In genomic region chr5:124453339-124454081, GRCm38 (mm10) we compare ENCODE assay signal across 9 mouse cellular contexts. TPM values are rescaled to one million over a fixed set of nuclear protein-coding genes. Genes with fewer than 3 reads are reported as not detected.
A peak's percentile ranks its signal among the peaks of the same experiment; 100 is the strongest.
DNase-seq lines count a peak whose midpoint lies in the region; ATAC-seq lines count a peak whose summit lies in the region.
"Had no signal": no experiment of that assay in that cellular context is flagged by ENCODE, and none has a peak within 500 bp of the region (broad histone marks: within the 10 kb centered on the region; RNA-seq: fewer than 3 reads in every experiment).

No protein-coding gene starts in this region.

- peaks cover 28% of the 10 kb centered on the region for H3K4me1 ChIP-seq in heart, embryonic 10.5 days
- peaks cover 8% of the 10 kb centered on the region; the same call in 1 of the 2 replicates for H3K4me1 ChIP-seq in hindbrain, embryonic 16.5 days (ENCODE audit: control insufficient read depth, insufficient read depth, low read depth, low read length)

- H3K4me3 ChIP-seq in heart, embryonic 10.5 days, result no peak overlapping the region
- no peak overlapping the region for H3K4me3 ChIP-seq in hindbrain, embryonic 16.5 days (ENCODE audit: low read length)
- H3K4me3 ChIP-seq: limb, embryonic 13.5 days had no signal

- ATAC-seq in cerebellum, adult (ENCODE audit: insufficient number of reproducible peaks, low FRiP score, low TSS enrichment), result peak; percentile 60; the same call in 1 of the 2 replicates
- ATAC-seq in hindbrain, embryonic 16.5 days, result no peak
- ATAC-seq in erythroid progenitor cell, adult 5-6 weeks (replicated peaks; ENCODE audit: low FRiP score, poor library complexity, severe bottlenecking), result no peak

- H3K27me3 ChIP-seq in heart, embryonic 10.5 days (ENCODE audit: insufficient read depth, poor library complexity, severe bottlenecking), result no peaks in the 10 kb centered on the region
- no peaks in the 10 kb centered on the region for H3K27me3 ChIP-seq in hindbrain, embryonic 16.5 days (replicated peaks; ENCODE audit: control insufficient read depth, insufficient read depth, low read length)
- H3K27me3 ChIP-seq: limb, embryonic 13.5 days had no signal

- intact Hi-C loops in left cerebral cortex, postnatal 25 days (cut with DNase I), result no loop called here
- intact Hi-C loops in gastrocnemius, postnatal 36 days (cut with DNase I), result no loop called here

- DNase-seq in heart, embryonic 10.5 days (ENCODE audit: low spot score), result no peak
- no peak for DNase-seq in heart, adult 8-10 months (ENCODE audit: low spot score)
- peak; percentile 61 to 81 for DNase-seq in left cerebral cortex, postnatal 25 days (ENCODE audit: low spot score in 2 of 2)
- no peak for DNase-seq in B cell, adult 2 months
- DNase-seq in gastrocnemius, postnatal 36 days, result no peak

- peak overlapping the region; percentile 31; the same call in 1 of the 2 replicates for H3K27ac ChIP-seq in heart, embryonic 10.5 days
- peak overlapping the region; percentile 69 for H3K27ac ChIP-seq in hindbrain, embryonic 16.5 days (ENCODE audit: low read depth, low read length)

- 82% methylated on average over 13 of the region's 13 CpGs for WGBS in heart, embryonic 10.5 days
- WGBS in hindbrain, embryonic 16.5 days, result 81% methylated on average over 13 of the region's 13 CpGs

- H3K4me2 ChIP-seq in hindbrain, embryonic 16.5 days (ENCODE audit: low read length), result no peak overlapping the region
- H3K4me2 ChIP-seq: limb, embryonic 13.5 days had no signal

- H3K9me3 ChIP-seq in heart, embryonic 10.5 days, result no peaks in the 10 kb centered on the region
- H3K9me3 ChIP-seq in hindbrain, embryonic 16.5 days (ENCODE audit: control insufficient read depth, low read length), result no peaks in the 10 kb centered on the region
- H3K9me3 ChIP-seq: limb, embryonic 13.5 days had no signal

- no peak overlapping the region for H3K9ac ChIP-seq in hindbrain, embryonic 16.5 days (ENCODE audit: low read depth, low read length)
- H3K9ac ChIP-seq: limb, embryonic 13.5 days had no signal

- H3K36me3 ChIP-seq in heart, embryonic 10.5 days, result peaks cover 99% of the 10 kb centered on the region
- peaks cover 62% of the 10 kb centered on the region for H3K36me3 ChIP-seq in hindbrain, embryonic 16.5 days (ENCODE audit: control insufficient read depth, insufficient read depth, low read length)

RNA-seq across cellular contexts. Expression of gene Kmt5a, which starts 13.8 kb away (rescaled TPM):
- polyA plus RNA-seq in heart, embryonic 10.5 days (2016; fragmentation: Nextera tagmentation; extraction: Ambion mirVana), result 49.6 and 54.5 TPM in 2 replicates
- total RNA-seq in heart, adult 8-10 months (2022), result 100 to 1,000 TPM; 197 to 262 (median 216) TPM
- polyA plus RNA-seq in hindbrain, embryonic 16.5 days (2015; fragmentation: Nextera tagmentation; extraction: Ambion mirVana), result 12.0 and 14.6 TPM in 2 replicates
- 10 to 100 TPM; 57.6 to 66.0 TPM for total RNA-seq in left cerebral cortex, postnatal 25 days (2021)
- 307 and 377 TPM in 2 replicates for total RNA-seq in erythroid progenitor cell, adult 5-6 weeks (2015; ENCODE audit: low replicate concordance)
- total RNA-seq in erythroid progenitor cell, adult 5-6 weeks (2017; ENCODE audit: low replicate concordance), result 344 and 488 TPM in 2 replicates
- 100 to 1,000 TPM; 182 to 256 TPM for total RNA-seq in gastrocnemius, postnatal 36 days (2021)

RNA-seq across cellular contexts. Expression of gene Rilpl2, which starts 24.7 kb away (rescaled TPM):
- 13.3 and 18.3 TPM in 2 replicates for polyA plus RNA-seq in heart, embryonic 10.5 days (2016; fragmentation: Nextera tagmentation; extraction: Ambion mirVana)
- 1 to 10 TPM; 7.0 to 7.8 (median 7.4) TPM for total RNA-seq in heart, adult 8-10 months (2022)
- polyA plus RNA-seq in hindbrain, embryonic 16.5 days (2015; fragmentation: Nextera tagmentation; extraction: Ambion mirVana), result 28.5 and 31.8 TPM in 2 replicates
- total RNA-seq in left cerebral cortex, postnatal 25 days (2021), result 10 to 100 TPM; 18.6 to 19.7 TPM
- total RNA-seq in erythroid progenitor cell, adult 5-6 weeks (2015; ENCODE audit: low replicate concordance), result 7.1 and 7.9 TPM in 2 replicates
- 5.3 and 7.0 TPM in 2 replicates for total RNA-seq in erythroid progenitor cell, adult 5-6 weeks (2017; ENCODE audit: low replicate concordance)
- total RNA-seq in gastrocnemius, postnatal 36 days (2021), result 1 to 10 TPM; 3.6 to 4.9 TPM

RNA-seq across cellular contexts. Expression of gene Sbno1, which starts 27.7 kb away (rescaled TPM):
- 74.4 and 80.5 TPM in 2 replicates for polyA plus RNA-seq in heart, embryonic 10.5 days (2016; fragmentation: Nextera tagmentation; extraction: Ambion mirVana)
- 10 to 100 TPM; 63.2 to 73.4 (median 65.6) TPM for total RNA-seq in heart, adult 8-10 months (2022)
- polyA plus RNA-seq in hindbrain, embryonic 16.5 days (2015; fragmentation: Nextera tagmentation; extraction: Ambion mirVana), result 83.6 and 84.3 TPM in 2 replicates
- total RNA-seq in left cerebral cortex, postnatal 25 days (2021), result 100 to 1,000 TPM; 162 to 174 TPM
- total RNA-seq in erythroid progenitor cell, adult 5-6 weeks (2015; ENCODE audit: low replicate concordance), result 43.6 and 59.9 TPM in 2 replicates
- 84.5 and 106 TPM in 2 replicates for total RNA-seq in erythroid progenitor cell, adult 5-6 weeks (2017; ENCODE audit: low replicate concordance)
- 10 to 100 TPM; 35.4 to 40.5 TPM for total RNA-seq in gastrocnemius, postnatal 36 days (2021)

RNA-seq across cellular contexts. Expression of gene Snrnp35, which starts 29.4 kb away (rescaled TPM):
- polyA plus RNA-seq in heart, embryonic 10.5 days (2016; fragmentation: Nextera tagmentation; extraction: Ambion mirVana), result 25.5 and 26.8 TPM in 2 replicates
- 10 to 100 TPM; 12.9 to 19.0 (median 14.6) TPM for total RNA-seq in heart, adult 8-10 months (2022)
- polyA plus RNA-seq in hindbrain, embryonic 16.5 days (2015; fragmentation: Nextera tagmentation; extraction: Ambion mirVana), result 19.6 and 21.9 TPM in 2 replicates
- total RNA-seq in left cerebral cortex, postnatal 25 days (2021), result 10 to 100 TPM; 21.0 to 27.2 TPM
- 1.7 and 7.9 TPM in 2 replicates for total RNA-seq in erythroid progenitor cell, adult 5-6 weeks (2015; ENCODE audit: low replicate concordance)
- total RNA-seq in erythroid progenitor cell, adult 5-6 weeks (2017; ENCODE audit: low replicate concordance), result 9.0 TPM in 1 of 2 replicates, not detected in the other
- total RNA-seq in gastrocnemius, postnatal 36 days (2021), result 10 to 100 TPM; 20.5 to 26.1 TPM

Comparison
In these comparisons a context has a peak if more than half of its experiments do, and no peak if none do; other contexts are left out.
1. DNase-seq: peak in left cerebral cortex, postnatal 25 days (2 of 2); none in heart, embryonic 10.5 days (single experiment), heart, adult 8-10 months (single experiment), B cell, adult 2 months (0 of 2) and gastrocnemius, postnatal 36 days (0 of 2).